Mouse (Mus musculus) layer of hippocampus, postnatal 36 days (tissue): Measurements from ENCODE around the gene Ttc23l. TPM values are rescaled to one million over a fixed set of nuclear protein-coding genes. Genes with fewer than 3 reads are reported as not detected.
"Not testable (repeated sequence)": the region's sequence is repeated elsewhere in the genome, so short reads cannot be mapped to it uniquely, and the experiment has no call there.

Experiments
- DNase-seq, 2 experiments: peaks; one replicate each; pipeline ENCODE4 v3.0.0; 2022
- total RNA-seq, 2 experiments: library from RNA; stranded (reverse); gene quantifications; 2 replicates each; pipeline ENCODE4 v1.2.3; 2021

Ttc23l gene
- total RNA-seq, 2 experiments from 2014 or later, result not detected

DNA sequence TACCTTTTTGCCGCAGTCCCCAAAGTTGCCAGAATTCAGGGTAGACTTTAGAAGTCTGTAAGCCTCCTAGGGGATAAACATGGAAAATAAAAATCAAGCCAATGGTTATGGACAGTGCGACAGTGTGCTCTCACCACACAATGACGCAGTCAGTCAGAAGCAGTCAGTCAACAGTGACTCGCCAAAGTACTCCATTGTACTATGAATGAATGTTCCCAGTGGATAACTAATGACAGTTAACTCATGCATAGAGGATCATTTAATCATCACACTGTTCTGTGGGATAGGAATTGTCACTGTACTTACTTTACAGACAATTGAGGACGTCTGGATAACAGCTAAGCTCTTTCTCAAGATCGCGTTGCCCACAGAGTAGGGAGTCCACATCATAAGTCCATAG lies 43.3 kb downstream of the Ttc23l start:
- no peak for DNase-seq

DNA sequence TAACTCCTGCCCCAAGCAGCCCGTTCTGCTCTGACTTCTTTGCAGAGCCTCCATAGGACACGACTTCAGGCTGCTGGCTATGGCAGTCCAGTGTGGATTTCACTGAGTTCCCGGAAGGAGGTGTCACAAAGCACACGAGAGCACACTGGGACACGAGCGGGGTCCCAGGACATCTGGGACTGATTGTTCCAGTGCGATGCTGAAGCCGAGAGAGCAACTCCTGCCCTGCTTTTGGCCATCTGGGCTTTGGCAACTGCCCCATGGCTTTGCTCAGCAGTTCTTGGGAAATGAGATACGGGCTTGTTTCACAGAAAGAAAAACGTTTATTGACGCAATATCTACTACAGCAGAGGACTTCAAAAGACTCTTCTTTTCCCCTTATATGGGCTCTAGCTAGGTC lies 52.4 kb downstream of the Ttc23l start:
- DNase-seq, result no peak

DNA sequence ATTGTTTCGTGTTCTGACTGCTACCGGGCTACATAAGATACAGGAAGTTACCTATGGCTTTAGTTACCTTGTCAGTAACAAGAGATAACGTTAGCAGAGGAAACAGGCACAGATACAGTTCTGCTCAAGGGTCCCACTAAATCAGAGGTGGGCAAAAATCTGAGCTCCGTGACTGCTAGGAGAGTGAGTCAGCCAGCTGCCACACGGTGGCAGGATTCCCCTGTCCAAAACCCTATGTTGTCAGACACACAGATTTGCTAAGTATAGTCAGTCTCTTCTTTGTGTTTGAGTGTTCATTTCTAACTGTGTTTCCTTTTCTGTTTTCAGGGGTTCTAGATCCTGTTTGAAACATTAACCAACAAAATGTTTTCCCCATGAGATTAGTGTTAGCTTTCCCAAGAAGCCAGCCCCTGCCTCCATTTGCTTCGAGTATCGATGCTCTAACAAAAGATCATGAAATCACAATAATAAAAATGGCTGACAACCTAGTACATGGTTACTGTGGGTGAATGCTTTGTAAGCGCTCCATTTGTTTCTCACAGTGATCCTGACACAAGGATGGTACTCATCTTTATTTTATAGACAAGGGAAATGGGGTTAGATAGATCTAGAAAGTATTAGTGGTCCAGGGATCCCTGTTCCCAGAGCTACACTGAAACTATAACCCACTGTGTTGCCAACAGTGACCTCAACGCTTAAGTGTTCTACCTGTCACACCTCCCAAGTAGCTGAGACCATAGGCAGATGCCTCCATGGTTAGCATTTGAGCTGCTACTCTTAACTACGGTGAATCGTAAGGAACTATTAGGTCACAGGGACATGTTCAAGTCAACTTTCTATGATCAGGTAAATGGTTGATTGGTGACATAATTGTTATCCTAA lies 57.4 kb downstream of the Ttc23l start:
- peak; percentile 40 to 52 for DNase-seq

DNA sequence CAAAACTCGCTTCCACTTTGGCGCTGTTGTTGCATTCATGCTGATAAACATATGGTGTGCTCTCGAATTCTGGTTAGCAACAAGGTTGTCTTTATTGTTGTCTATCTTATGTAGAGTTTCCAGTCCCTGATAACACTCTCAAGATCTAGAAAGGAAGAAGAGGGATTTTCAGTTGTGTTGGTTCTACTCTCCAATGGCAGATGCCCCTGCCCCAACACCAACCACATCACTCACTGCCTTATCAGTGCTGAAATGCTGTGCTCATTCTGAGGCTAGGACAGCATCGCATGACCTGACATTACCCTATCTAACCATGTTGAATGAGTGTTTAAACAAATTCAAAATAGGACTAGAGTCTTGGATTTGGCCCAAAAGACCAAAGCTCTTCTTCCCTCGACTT lies 58.4 kb downstream of the Ttc23l start:
- DNase-seq, result no peak

DNA sequence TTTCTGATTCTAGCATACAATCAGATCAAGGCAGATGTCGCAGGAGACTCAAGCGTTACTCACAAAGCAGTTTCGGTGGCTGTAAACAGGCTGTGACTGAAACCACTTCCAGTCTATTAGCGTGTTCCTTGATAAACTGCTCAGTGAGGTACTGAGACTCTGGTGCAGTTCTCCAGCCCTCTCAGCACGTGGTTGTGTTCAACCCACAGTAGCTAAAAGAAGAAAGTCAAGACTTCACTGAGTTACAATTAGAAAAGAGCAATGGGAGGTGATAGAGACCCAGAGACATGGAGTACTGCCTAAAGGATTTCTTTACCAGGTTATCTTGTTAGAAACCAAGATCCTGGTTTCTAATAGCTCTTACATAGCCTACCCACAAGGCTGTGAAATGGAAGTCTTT lies 58.9 kb downstream of the Ttc23l start:
- DNase-seq, result no peak

- DNase-seq, result not testable (repeated sequence)
Observed at GRCm38 (mm10) chr15:10496696-10497095, 61.8 kb downstream of the Ttc23l start.

GRCm38 (mm10) chr15:10495944-10496343 lies 62.5 kb downstream of the Ttc23l start:
- DNase-seq, result no peak

DNA sequence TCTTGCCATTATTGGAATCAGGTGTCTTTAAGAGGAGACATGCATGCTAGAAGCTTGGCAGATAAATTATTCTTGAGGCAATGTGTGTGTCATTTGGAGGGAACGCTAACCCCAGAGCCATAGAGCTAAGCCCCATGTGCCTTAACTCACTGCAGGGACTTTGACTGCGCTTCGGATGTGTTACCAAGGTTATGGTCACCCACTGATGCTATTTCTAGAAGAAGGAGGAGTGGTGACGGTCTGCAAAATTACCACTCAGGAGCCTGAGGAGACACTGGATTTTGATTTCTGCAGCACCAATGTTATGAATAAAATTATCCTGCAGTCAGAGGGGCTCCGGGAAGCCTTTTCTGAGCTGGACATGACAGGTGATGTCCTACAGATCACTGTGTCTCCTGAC lies 68.4 kb downstream of the Ttc23l start:
- DNase-seq, result no peak

DNA sequence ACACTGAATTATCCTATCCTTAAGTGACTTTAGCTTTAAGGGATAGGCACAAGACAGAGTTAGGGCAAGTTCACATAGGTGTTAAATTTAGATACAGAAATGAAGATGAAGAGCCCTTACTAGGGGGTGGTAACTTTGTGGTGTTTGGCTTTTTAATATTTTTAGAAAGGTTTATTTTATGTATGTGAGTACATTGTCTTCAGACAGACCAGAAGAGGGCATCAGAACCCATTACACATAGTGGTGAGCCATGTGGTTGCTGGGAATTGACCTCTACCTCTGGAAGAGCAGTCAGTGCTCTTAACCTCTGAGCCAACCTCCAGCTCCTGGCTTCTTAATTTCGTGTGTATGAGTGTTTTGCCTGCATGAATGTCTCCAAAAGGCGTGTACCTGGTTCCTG lies 71.2 kb downstream of the Ttc23l start:
- DNase-seq, result no peak

DNA sequence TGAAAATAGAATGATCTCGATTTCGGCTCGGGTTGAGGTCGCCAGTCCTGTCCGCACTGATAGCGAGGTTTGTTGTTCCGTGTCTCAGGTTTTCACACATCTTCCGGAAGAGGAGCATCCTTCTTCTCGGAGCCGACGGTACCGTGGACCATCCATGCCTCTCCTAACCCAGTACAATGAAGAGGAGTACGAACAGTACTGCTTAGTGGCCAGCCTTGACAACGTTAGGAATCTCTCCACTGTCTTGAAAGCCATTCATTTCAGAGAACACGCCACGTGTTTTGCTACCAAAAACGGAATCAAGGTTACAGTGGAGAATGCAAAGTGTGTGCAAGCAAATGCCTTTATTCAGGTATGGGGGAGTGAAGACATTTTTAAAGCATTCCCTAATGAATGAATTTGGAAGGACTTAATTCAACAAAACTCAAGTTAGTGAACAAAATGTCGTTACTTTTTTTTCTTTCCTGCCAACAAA lies 72.1 kb downstream of the Ttc23l start:
- no peak for DNase-seq

DNA sequence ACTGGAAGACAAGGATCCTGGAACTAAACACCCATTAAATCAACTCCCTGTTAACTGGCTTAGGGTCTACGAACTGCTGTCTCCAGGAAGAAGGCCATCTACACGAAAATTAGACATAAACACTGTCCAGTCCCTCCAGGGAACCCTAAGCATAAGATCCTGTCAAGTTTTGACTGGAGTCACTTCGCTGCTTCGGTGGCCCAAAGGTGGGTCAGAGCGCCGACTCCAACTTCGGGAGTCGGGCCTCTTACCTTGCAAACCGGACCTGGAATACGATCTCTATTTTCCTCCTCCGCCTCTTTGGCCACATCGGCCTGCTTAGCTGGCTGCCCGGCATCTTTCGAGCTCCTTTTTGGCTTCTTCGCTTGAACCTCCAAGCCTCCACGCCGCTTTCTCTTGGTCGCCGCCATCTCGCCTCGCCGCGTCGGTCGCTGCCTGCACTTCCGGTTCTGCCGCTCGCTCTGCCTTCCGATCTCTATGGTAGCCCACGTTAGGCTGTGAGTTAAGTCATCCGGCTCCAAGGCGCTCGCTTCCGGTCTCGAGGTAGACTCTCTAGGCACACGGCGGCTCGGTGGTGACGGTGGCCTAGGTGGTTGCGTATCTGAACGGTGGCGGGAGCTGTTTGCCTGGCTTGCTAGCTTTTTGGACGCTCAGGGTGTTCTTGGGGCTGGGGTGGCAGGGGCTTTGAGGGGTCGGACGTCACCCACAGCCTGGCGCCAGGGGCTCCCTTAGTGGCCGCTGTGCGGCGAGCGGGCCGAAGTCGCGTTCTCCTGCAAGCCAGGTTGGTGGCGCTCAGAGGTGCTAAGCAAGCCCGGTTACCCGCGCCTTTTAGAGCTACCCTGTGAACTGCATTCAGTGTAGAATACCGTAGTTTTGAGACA lies 72.7 kb downstream of the Ttc23l start, which contains the start of the genes Brix1 and Rad1:
TSS of gene Brix1 (minus strand) at position 464 of the 881 bp plus-strand sequence.
TSS of gene Rad1 (plus strand) at position 535 of the 881 bp plus-strand sequence.
- DNase-seq, result peak; percentile 92 to 93

DNA sequence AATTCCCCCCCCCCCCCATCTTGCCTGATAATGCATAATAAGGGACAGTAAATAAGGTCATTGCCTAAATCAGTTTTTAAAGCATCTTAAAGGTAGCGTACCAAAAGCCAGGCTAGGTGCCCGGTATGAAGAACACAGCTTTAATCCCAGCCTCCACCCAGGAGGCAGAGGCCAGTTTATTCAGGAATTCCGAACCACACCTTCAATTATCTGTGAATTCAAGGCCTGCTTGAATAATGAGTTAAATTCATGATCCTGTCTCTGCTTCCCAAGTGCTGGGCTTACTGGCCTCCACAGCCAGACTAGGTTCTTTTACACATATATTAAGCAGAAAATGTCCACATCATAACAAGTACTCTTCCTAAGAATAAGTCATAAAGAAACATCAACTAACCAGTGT lies 87.5 kb downstream of the Ttc23l start:
- DNase-seq, result no peak

DNA sequence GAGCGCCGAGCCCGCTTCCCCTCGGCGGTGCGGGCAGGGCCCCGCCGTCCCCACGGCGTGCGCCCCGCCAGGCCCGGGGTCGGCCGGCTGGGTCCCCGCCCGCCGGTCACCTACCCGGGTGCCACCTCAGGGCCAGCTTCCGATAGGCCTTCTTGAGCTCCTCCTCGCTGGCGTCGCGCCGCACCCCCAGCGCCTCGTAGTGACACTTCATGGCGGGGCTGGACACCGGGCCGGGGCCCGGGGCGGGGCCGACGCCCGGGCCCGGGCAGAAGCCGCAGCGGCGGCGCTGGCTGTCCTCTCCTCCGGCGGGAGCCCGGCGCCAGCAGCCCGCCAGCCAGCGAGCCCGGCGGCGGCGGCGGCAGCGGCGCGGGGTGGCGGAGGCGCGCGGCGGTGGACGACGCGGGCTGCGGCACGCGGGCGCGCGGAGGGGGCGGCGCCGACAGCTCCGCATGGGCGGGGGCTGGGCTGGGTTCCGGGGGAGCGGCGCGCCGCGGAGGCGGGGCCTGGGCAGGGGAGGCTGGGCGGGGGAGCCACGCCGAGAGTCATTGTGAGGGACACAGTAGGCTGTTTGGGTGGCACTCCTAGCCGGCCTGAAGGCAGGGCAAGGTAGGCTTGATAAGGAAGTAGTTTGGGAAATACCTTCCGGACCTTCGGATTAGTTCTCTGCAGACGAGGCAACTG lies 88.2 kb downstream of the Ttc23l start, which contains the start of gene Dnajc21:
TSS of gene Dnajc21 (minus strand) at position 366 of the 681 bp plus-strand sequence.
- DNase-seq, result peak; percentile 74 to 80

GRCm38 (mm10) chr15:10469641-10470150 lies 88.8 kb downstream of the Ttc23l start:
- peak; percentile 28 to 39 for DNase-seq

DNA sequence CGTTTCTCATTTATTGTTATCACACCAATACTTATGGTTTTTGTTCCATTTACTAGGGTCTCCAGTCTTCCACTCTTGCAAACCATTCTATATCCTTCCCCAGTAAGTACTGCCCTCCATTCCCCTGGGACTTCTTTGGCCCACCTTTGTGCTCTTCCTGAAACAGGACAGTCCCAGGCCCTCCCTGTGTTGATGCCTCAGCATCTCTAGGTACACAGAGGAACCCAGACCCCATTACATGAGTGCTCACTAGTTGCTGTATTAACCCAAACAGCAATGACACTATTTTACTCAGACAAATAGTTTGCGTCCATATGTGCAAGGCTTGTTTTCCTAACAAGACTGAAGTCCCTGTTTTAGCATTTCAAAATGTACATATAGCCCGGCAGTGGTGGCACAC lies 89.7 kb downstream of the Ttc23l start:
- no peak for DNase-seq

DNA sequence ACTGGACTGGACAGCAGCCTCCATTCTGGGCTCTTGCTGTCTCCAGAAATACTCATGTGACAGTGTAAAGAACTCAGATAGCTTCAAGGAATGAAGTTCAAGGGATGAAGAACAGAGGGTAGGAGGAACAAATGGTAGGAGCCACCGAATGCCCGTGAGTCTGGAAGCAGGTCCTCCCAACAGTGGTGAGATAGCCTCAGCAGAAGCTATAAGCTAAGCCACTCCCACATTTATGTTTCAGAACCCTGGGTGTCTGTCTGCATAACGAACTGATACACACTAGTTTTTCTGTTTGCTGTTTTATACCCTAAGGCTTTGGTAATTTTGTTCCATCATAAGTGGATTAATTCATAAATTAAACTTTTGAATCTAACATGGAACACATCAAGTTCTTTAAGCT lies 93.8 kb downstream of the Ttc23l start:
- no peak for DNase-seq

GRCm38 (mm10) chr15:10463555-10463954 lies 94.9 kb downstream of the Ttc23l start:
- DNase-seq, result no peak

DNA sequence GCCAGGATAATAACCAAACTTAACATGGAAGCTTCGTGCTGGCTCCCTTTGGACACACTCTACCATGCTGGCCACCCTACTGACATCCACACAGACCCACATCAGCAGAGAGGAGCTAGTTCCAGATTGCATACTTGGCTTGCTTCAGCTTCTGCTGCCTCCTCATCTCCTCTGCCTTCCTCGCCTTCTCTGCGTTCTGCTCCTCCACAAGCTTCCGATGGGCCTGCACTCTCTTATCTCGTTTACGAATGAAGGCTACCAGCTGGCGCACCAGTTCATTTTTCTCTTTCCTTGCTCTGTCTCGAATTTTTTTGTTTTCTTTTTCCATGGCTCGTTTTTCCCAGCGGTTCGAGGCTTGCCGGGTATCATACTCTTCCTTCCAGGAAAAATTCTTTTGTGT lies 97.5 kb downstream of the Ttc23l start:
- peak; percentile 13 to 19 for DNase-seq
